Comparison of ENCODE assay signal across 7 mouse cellular contexts in genomic region chrX:7840842-7841162, GRCm38 (mm10). TPM values are rescaled to one million over a fixed set of nuclear protein-coding genes. Genes with fewer than 3 reads are reported as not detected.
DNase-seq lines count a peak whose midpoint lies in the region; ATAC-seq and TF ChIP-seq lines count a peak whose summit lies in the region.

No protein-coding gene starts in this region.

- no peak for DNase-seq in lung, postnatal 4 days
- no peak for DNase-seq in limb, embryonic 14.5 days (ENCODE audit: low spot score)
- DNase-seq in left cerebral cortex, postnatal 4 days, result no peak
- no peak for DNase-seq in right cerebral cortex, postnatal 36 days (ENCODE audit: low spot score in 2 of 2)

- intact Hi-C loops in left cerebral cortex, postnatal 4 days (cut with DNase I), result no loop called here

- no peaks in the 10 kb centered on the region for H3K36me3 ChIP-seq in lung, embryonic 16.5 days (ENCODE audit: control insufficient read depth, insufficient read depth, low read length)
- H3K36me3 ChIP-seq in forebrain, embryonic 13.5 days (ENCODE audit: poor library complexity, severe bottlenecking), result no peaks in the 10 kb centered on the region
- H3K36me3 ChIP-seq in limb, embryonic 14.5 days (ENCODE audit: control insufficient read depth, insufficient read depth, low read length), result no peaks in the 10 kb centered on the region
- H3K36me3 ChIP-seq in stomach, embryonic 14.5 days (ENCODE audit: control insufficient read depth, insufficient read depth, low read length), result no peaks in the 10 kb centered on the region

- TF ChIP-seq POLR2A in limb, embryonic 14.5 days (IDR thresholded peaks at IDR 0.05; ENCODE audit: borderline replicate concordance, extremely low read depth, insufficient read depth, insufficient read length), result no peak

- no peaks in the 10 kb centered on the region for H3K27me3 ChIP-seq in lung, embryonic 16.5 days (ENCODE audit: control insufficient read depth, insufficient read depth, low read depth, low read length)
- H3K27me3 ChIP-seq in forebrain, embryonic 13.5 days, result no peaks in the 10 kb centered on the region
- no peaks in the 10 kb centered on the region for H3K27me3 ChIP-seq in limb, embryonic 14.5 days (ENCODE audit: control insufficient read depth, insufficient read depth, low read length)
- no peaks in the 10 kb centered on the region for H3K27me3 ChIP-seq in stomach, embryonic 14.5 days (ENCODE audit: control insufficient read depth, insufficient read depth, low read length)

- peak overlapping the region; percentile 57 for H3K4me2 ChIP-seq in lung, embryonic 16.5 days (ENCODE audit: low read depth, low read length)
- peak overlapping the region; percentile 51 for H3K4me2 ChIP-seq in forebrain, embryonic 13.5 days
- H3K4me2 ChIP-seq in limb, embryonic 14.5 days (replicated peaks; ENCODE audit: low read depth, low read length, severe bottlenecking), result peak overlapping the region; percentile 43; the same call in 1 of the 2 replicates
- H3K4me2 ChIP-seq in stomach, embryonic 14.5 days (replicated peaks; ENCODE audit: low read depth, low read length), result peak overlapping the region; percentile 35

- ATAC-seq in lung, embryonic 16.5 days (ENCODE audit: low read depth), result no peak
- ATAC-seq in forebrain, embryonic 13.5 days, result no peak; the same call in 1 of the 2 replicates
- ATAC-seq in limb, embryonic 14.5 days (ENCODE audit: low FRiP score, low read depth), result no peak
- no peak for ATAC-seq in stomach, embryonic 14.5 days (ENCODE audit: insufficient number of reproducible peaks, insufficient read depth, low FRiP score, low read depth)

- WGBS in lung, embryonic 16.5 days, result 7% methylated on average over 7 of the region's 7 CpGs
- 19% methylated on average over 7 of the region's 7 CpGs for WGBS in forebrain, embryonic 13.5 days
- WGBS in limb, embryonic 14.5 days, result 27% methylated on average over 7 of the region's 7 CpGs
- 11% methylated on average over 7 of the region's 7 CpGs for WGBS in stomach, embryonic 14.5 days

- 0 out of 2 replicates have a peak, but pooled peaks cover 2% of the 10 kb centered on the region for H3K4me1 ChIP-seq in lung, embryonic 16.5 days (replicated peaks; ENCODE audit: control insufficient read depth, insufficient read depth, low read length)
- H3K4me1 ChIP-seq in forebrain, embryonic 13.5 days, result peaks cover 21% of the 10 kb centered on the region
- no peaks in the 10 kb centered on the region for H3K4me1 ChIP-seq in limb, embryonic 14.5 days (ENCODE audit: control insufficient read depth, insufficient read depth, low read length)
- H3K4me1 ChIP-seq in stomach, embryonic 14.5 days (ENCODE audit: control insufficient read depth, insufficient read depth, low read length), result no peaks in the 10 kb centered on the region

- H3K27ac ChIP-seq in lung, embryonic 16.5 days (ENCODE audit: low read length), result peak overlapping the region; percentile 75
- H3K27ac ChIP-seq in forebrain, embryonic 13.5 days, result no peak overlapping the region
- H3K27ac ChIP-seq in limb, embryonic 14.5 days (replicated peaks; ENCODE audit: low read depth, low read length), result 0 out of 2 replicates have a peak overlapping the region, but pooled peaks have one; percentile 48
- no peak overlapping the region for H3K27ac ChIP-seq in stomach, embryonic 14.5 days (ENCODE audit: low read length)

- peak overlapping the region; percentile 39 for H3K4me3 ChIP-seq in lung, embryonic 16.5 days (ENCODE audit: low read length)
- H3K4me3 ChIP-seq in forebrain, embryonic 13.5 days, result peak overlapping the region; percentile 75
- H3K4me3 ChIP-seq in limb, embryonic 14.5 days (replicated peaks; ENCODE audit: low read length), result peak overlapping the region; percentile 63
- peak overlapping the region; percentile 65; the same call in 1 of the 2 replicates for H3K4me3 ChIP-seq in stomach, embryonic 14.5 days (ENCODE audit: low read depth, low read length)

- peak overlapping the region; percentile 49; the same call in 1 of the 2 replicates for H3K9ac ChIP-seq in lung, embryonic 16.5 days (ENCODE audit: low read length)
- no peak overlapping the region for H3K9ac ChIP-seq in forebrain, embryonic 13.5 days
- H3K9ac ChIP-seq in limb, embryonic 14.5 days (ENCODE audit: low read depth, low read length, severe bottlenecking), result no peak overlapping the region
- no peak overlapping the region for H3K9ac ChIP-seq in stomach, embryonic 14.5 days (replicated peaks; ENCODE audit: low read depth, low read length)

- no peaks in the 10 kb centered on the region for H3K9me3 ChIP-seq in lung, embryonic 16.5 days (ENCODE audit: control insufficient read depth, low read length)
- H3K9me3 ChIP-seq in forebrain, embryonic 13.5 days (replicated peaks), result no peaks in the 10 kb centered on the region
- H3K9me3 ChIP-seq in limb, embryonic 14.5 days (ENCODE audit: control insufficient read depth, low read length), result no peaks in the 10 kb centered on the region
- no peaks in the 10 kb centered on the region for H3K9me3 ChIP-seq in stomach, embryonic 14.5 days (ENCODE audit: control insufficient read depth, low read depth, low read length)

RNA-seq across cellular contexts. Expression of gene Otud5, which starts 0.4 kb away (rescaled TPM):
- polyA plus RNA-seq in lung, embryonic 16.5 days (2015; fragmentation: Nextera tagmentation; extraction: Ambion mirVana), result 33.8 and 36.7 TPM in 2 replicates
- 43.9 and 44.9 TPM in 2 replicates for polyA plus RNA-seq in forebrain, embryonic 13.5 days (2015; fragmentation: Nextera tagmentation; extraction: Ambion mirVana)
- 71.3 and 76.3 TPM in 2 replicates for polyA plus RNA-seq in limb, embryonic 14.5 days (2012; rRNA removed)
- polyA plus RNA-seq in limb, embryonic 14.5 days (2014; fragmentation: Nextera tagmentation; extraction: Ambion mirVana), result 38.3 and 38.7 TPM in 2 replicates
- polyA plus RNA-seq in stomach, embryonic 14.5 days (2014; fragmentation: Nextera tagmentation; extraction: Ambion mirVana), result 28.5 and 33.6 TPM in 2 replicates
- 10 to 100 TPM; 63.8 to 69.8 TPM for total RNA-seq in left cerebral cortex, postnatal 4 days (2021)

RNA-seq across cellular contexts. Expression of gene Kcnd1, which starts 18.7 kb away (rescaled TPM):
- 1.1 TPM in 2 replicates for polyA plus RNA-seq in lung, embryonic 16.5 days (2015; fragmentation: Nextera tagmentation; extraction: Ambion mirVana)
- 1.1 and 1.4 TPM in 2 replicates for polyA plus RNA-seq in forebrain, embryonic 13.5 days (2015; fragmentation: Nextera tagmentation; extraction: Ambion mirVana)
- 4.1 and 5.7 TPM in 2 replicates for polyA plus RNA-seq in limb, embryonic 14.5 days (2012; rRNA removed)
- 1.7 and 2.2 TPM in 2 replicates for polyA plus RNA-seq in limb, embryonic 14.5 days (2014; fragmentation: Nextera tagmentation; extraction: Ambion mirVana)
- polyA plus RNA-seq in stomach, embryonic 14.5 days (2014; fragmentation: Nextera tagmentation; extraction: Ambion mirVana), result 2.8 and 2.9 TPM in 2 replicates
- 10 to 100 TPM; 10.9 to 12.9 TPM for total RNA-seq in left cerebral cortex, postnatal 4 days (2021)

RNA-seq across cellular contexts. Expression of gene Pim2, which starts 37.3 kb away (rescaled TPM):
- polyA plus RNA-seq in lung, embryonic 16.5 days (2015; fragmentation: Nextera tagmentation; extraction: Ambion mirVana), result 11.4 and 15.0 TPM in 2 replicates
- polyA plus RNA-seq in forebrain, embryonic 13.5 days (2015; fragmentation: Nextera tagmentation; extraction: Ambion mirVana), result 13.0 and 13.3 TPM in 2 replicates
- polyA plus RNA-seq in limb, embryonic 14.5 days (2012; rRNA removed), result 9.3 and 11.8 TPM in 2 replicates
- 4.2 and 4.6 TPM in 2 replicates for polyA plus RNA-seq in limb, embryonic 14.5 days (2014; fragmentation: Nextera tagmentation; extraction: Ambion mirVana)
- polyA plus RNA-seq in stomach, embryonic 14.5 days (2014; fragmentation: Nextera tagmentation; extraction: Ambion mirVana), result 8.0 and 10.8 TPM in 2 replicates
- 10 to 100 TPM; 25.4 to 27.2 TPM for total RNA-seq in left cerebral cortex, postnatal 4 days (2021)

RNA-seq across cellular contexts. Expression of gene Slc35a2, which starts 43.0 kb away (rescaled TPM):
- 40.9 and 42.7 TPM in 2 replicates for polyA plus RNA-seq in lung, embryonic 16.5 days (2015; fragmentation: Nextera tagmentation; extraction: Ambion mirVana)
- 29.7 and 36.6 TPM in 2 replicates for polyA plus RNA-seq in forebrain, embryonic 13.5 days (2015; fragmentation: Nextera tagmentation; extraction: Ambion mirVana)
- polyA plus RNA-seq in limb, embryonic 14.5 days (2012; rRNA removed), result 74.0 and 119 TPM in 2 replicates
- 29.1 and 30.0 TPM in 2 replicates for polyA plus RNA-seq in limb, embryonic 14.5 days (2014; fragmentation: Nextera tagmentation; extraction: Ambion mirVana)
- 16.8 and 17.4 TPM in 2 replicates for polyA plus RNA-seq in stomach, embryonic 14.5 days (2014; fragmentation: Nextera tagmentation; extraction: Ambion mirVana)
- 10 to 100 TPM; 40.5 to 41.7 TPM for total RNA-seq in left cerebral cortex, postnatal 4 days (2021)

RNA-seq across cellular contexts. Expression of gene Gripap1, which starts 51.2 kb away (rescaled TPM):
- 41.9 and 44.0 TPM in 2 replicates for polyA plus RNA-seq in lung, embryonic 16.5 days (2015; fragmentation: Nextera tagmentation; extraction: Ambion mirVana)
- 71.6 and 82.6 TPM in 2 replicates for polyA plus RNA-seq in forebrain, embryonic 13.5 days (2015; fragmentation: Nextera tagmentation; extraction: Ambion mirVana)
- 60.2 and 63.0 TPM in 2 replicates for polyA plus RNA-seq in limb, embryonic 14.5 days (2012; rRNA removed)
- 31.9 and 32.9 TPM in 2 replicates for polyA plus RNA-seq in limb, embryonic 14.5 days (2014; fragmentation: Nextera tagmentation; extraction: Ambion mirVana)
- polyA plus RNA-seq in stomach, embryonic 14.5 days (2014; fragmentation: Nextera tagmentation; extraction: Ambion mirVana), result 35.7 and 41.8 TPM in 2 replicates
- 10 to 100 TPM; 79.8 to 81.2 TPM for total RNA-seq in left cerebral cortex, postnatal 4 days (2021)

Comparison
In these comparisons a context has a peak if more than half of its experiments do, and no peak if none do; other contexts are left out.
1. H3K27ac ChIP-seq: peak in lung, embryonic 16.5 days (single experiment) and limb, embryonic 14.5 days (single experiment); none in forebrain, embryonic 13.5 days (single experiment) and stomach, embryonic 14.5 days (single experiment).
2. Peak in every context shown above with its lines, with median percentiles within 50 percentile points of each other: H3K4me2 ChIP-seq and H3K4me3 ChIP-seq.